Mouse (Mus musculus): ENCODE measurements at regions not wholly inside any gene's neighbourhood (a gene's known extent, or its start where the extent isn't known, plus 50 kb on each side); places are given as distances from the start of the nearest gene placed in this dataset.

DNA sequence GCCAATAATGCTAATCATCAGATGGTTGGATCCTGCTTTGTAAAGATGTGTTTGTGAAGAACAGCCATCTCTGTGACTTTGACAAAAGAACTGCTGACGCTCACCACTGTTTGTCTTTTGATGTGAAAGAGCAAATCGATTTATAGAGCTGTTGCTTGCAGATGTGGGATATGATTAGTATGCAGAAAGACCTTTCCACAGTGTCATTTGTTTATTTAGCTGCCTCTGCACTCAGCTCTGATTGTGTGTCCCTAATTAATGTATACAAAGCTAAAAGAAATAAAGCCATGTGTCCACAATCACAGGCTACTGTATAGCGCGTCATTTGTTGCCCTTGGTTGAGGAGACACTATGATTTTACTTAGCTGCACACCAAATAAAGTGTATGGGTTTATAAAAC is 343.6 kb downstream of the Rpl36a-ps1 start:
- no peak for TF ChIP-seq MYOD1 (IDR thresholded peaks at IDR 0.05; ENCODE audit: control insufficient read depth in 1 of 3, insufficient read length in 2 of 3, low read depth in 2 of 3)
- no peak for TF ChIP-seq POLR2A (IDR thresholded peaks at IDR 0.05; ENCODE audit: insufficient read length, low read depth)
- TF ChIP-seq CEBPB (IDR thresholded peaks at IDR 0.05; ENCODE audit: insufficient read depth, poor library complexity, severe bottlenecking): no peak
- no peak for TF ChIP-seq MAX (IDR thresholded peaks at IDR 0.05; ENCODE audit: low read depth)
- TF ChIP-seq POLR2AphosphoS2 (IDR thresholded peaks at IDR 0.05; ENCODE audit: insufficient read length, low read depth): no peak

All from myocyte (in vitro differentiated cells).